Mouse (Mus musculus) G1E-ER4 (cell line): Measurements from ENCODE around the gene Ppp1r16b. TPM values are rescaled to one million over a fixed set of nuclear protein-coding genes. Genes with fewer than 3 reads are reported as not detected.

Source experiments
- GATA1 ChIP-seq: IDR thresholded peaks from one replicate; pipeline ENCODE4 v1.8.0; 2012; ENCODE audit warnings: low read length, inconsistent platforms
- polyA plus RNA-seq: library from polyadenylated mRNA; stranded (reverse); fragments of >175 nt; gene quantifications from 2 replicates; pipeline ENCODE4 v1.2.3, GENCODE M21; 2012

The Ppp1r16b gene
- polyA plus RNA-seq, 1 experiment = not detected

GRCm38 (mm10) chr2:158722991-158723551, 57.9 kb downstream of the Ppp1r16b start:
- TF ChIP-seq GATA1 = no peak

DNA sequence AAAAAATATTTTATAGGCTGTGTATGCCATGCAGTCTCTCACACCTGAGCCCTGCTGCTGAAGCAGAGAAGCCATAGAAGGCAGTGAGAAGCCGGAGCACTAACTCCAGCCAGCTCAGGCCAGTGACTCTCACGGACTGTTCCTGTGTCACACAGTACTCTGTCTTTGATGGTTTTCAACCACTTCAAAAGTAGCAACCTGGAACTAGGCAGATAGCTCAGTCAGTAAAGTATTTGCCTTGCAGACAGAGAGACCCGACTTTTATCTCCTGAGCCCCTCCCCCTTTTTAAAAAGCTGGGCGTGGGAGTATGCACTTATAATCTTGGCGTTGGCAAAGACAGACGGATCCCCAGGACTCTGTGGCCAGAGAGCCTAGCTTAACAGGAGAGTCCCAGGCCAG, 58.6 kb downstream of the Ppp1r16b start:
- no peak for TF ChIP-seq GATA1

GRCm38 (mm10) chr2:158726252-158726651, 61.1 kb downstream of the Ppp1r16b start:
- TF ChIP-seq GATA1 = no peak

- no peak for TF ChIP-seq GATA1
Observed at GRCm38 (mm10) chr2:158728061-158728815, 63.0 kb downstream of the Ppp1r16b start.

GRCm38 (mm10) chr2:158730896-158731295, 65.7 kb downstream of the Ppp1r16b start:
- TF ChIP-seq GATA1 = no peak

DNA sequence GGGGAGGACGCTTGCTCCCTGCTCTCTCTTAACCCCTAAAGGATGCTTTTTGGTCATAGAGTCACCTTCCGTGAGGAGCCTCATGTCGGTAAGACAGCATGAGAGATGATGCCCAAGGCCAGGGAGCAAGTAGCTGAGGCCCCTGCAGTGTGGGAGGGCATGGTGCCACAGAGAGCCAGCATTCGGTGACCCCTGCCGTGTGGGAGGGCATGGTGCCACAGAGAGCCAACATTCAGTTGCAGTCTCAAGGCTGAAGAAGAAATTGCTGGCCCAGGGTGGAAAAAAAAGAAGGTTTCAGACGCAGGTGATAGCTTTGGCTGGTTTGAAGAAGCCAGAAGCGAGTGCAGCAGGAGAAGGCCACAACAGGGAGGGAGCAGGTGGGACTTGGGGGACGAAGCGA, 67.3 kb downstream of the Ppp1r16b start:
- no peak for TF ChIP-seq GATA1

GRCm38 (mm10) chr2:158733136-158733535, 67.9 kb downstream of the Ppp1r16b start:
- no peak for TF ChIP-seq GATA1

- no peak for TF ChIP-seq GATA1
Observed at GRCm38 (mm10) chr2:158733914-158734313, 68.7 kb downstream of the Ppp1r16b start.

DNA sequence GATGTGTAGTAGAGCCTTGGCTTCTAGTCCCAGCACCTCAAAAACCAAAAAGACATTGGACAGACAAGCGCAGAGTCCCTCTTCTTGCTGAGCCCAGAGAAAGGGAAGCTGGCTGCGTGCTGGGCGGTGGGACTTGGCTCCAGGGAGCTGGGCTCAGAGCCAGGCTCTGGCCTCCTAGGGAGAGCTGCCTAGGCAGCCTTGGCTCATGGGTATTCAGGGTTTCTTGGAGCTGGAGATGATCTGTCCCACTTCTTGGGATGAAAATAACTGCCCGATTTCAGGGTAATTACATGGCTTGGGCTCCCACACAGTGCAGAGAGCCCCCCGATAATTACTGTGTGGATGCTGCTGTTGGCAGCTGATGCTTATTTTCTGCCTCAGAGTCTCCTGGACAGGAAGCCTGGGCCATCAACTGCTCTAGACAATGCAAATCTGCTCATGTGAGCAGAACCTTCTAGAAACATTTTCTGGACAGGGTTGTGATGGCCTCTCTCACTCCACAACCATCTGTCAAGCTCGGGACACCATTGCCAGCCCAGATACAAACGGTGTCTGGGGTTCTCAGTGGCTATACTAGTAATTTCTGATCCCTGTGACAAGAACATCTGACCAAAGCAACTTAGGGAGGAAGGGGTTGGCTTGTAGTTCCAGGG, 69.4 kb downstream of the Ppp1r16b start:
- TF ChIP-seq GATA1 = no peak

DNA sequence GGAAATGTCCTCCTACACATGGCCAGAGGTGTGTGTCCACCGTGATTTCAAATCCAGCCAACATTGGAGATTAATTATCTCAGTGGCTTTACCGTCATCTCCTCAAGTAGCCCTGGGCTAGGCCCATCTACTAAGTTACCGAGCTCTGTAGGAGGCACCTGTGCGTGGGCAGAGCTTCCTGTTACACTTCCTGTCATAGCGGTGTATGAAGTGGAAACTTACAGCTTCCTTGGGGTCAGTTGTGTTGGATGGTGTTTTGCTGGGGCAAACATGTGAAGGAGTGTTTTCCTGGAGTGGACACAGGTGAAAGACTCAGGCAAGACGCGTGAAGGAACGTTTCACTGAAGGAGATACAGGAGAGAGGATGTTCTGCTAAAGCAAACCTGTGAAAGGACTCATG, 70.1 kb downstream of the Ppp1r16b start:
- TF ChIP-seq GATA1 = no peak

DNA sequence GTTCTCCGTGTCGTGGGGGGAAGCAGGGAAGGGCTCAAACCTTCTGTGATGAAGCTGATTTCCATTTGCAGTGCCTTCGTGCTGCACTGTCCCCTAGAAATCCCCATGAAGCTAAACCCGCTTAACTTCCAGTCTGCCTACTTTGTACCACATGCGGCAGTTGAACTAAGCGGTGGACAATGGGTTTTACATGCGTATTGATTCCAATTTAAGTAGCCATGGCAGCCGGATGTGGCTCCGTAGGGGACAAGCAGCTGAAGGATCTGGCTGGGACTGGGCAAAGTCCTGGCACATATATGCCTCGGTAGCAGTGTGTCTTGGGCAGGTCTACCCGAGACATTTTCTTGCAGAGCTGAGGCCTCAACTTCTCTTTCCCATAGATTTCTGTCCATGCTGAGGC, 73.4 kb downstream of the Ppp1r16b start:
- no peak for TF ChIP-seq GATA1

DNA sequence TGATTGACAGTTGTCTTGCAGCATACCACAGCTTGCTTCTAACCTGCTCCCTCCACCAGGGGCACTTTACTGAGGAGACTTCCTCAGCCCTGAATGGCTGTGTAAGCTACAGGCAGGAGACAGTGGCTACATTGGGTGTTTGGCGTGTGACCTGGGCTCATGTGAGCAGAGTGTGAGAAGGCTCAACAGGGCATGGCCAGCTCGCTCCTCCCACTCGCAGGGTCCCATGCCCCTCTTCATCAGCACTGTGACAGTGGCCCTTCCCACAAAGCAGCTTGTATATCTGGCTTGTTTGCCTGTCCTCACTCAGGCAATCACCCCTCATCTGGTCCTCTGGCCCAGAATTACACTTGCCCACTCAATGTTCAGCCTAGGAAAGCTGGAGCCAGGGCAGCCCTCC, 73.9 kb downstream of the Ppp1r16b start:
- no peak for TF ChIP-seq GATA1

GRCm38 (mm10) chr2:158741011-158741501, 75.9 kb downstream of the Ppp1r16b start:
- TF ChIP-seq GATA1 = no peak

- no peak for TF ChIP-seq GATA1
Observed at GRCm38 (mm10) chr2:158742431-158742830, 77.2 kb downstream of the Ppp1r16b start.

- no peak for TF ChIP-seq GATA1
Observed at GRCm38 (mm10) chr2:158743518-158744141, 78.4 kb downstream of the Ppp1r16b start.

DNA sequence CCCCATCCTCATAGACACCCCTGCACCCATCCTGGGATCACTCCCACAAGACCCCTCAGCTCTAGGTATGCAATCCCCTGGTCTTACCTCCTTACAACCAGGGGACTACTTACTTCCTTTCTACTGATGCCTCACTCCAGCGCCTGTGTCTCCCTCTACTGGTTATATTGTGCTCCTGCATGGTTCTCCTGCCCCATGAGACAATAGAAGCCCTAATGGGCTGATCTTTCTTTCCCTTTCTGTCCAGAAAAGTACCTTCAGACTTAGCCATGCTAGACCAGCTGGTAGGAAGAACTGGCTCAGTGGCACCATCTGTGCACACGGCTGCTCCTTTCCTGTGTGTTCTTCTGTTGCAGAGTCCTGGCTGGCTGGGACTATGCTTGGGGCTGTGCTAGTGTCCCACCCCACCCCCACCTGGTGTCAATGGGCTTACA, 79.9 kb downstream of the Ppp1r16b start:
- no peak for TF ChIP-seq GATA1
